Mouse (Mus musculus) gastrocnemius, adult 2 months (tissue): ENCODE measurements at regions not wholly inside any gene's neighbourhood (a gene's known extent, or its start where the extent isn't known, plus 50 kb on each side); places are given as distances from the start of the nearest gene placed in this dataset.

ENCODE experiments used
- DNase-seq: peaks from one replicate; pipeline ENCODE4 v3.0.0; 2022
- H3K27ac ChIP-seq: fragments of 200-600 bp; 2 replicates; pipeline ENCODE4 v1.8.1; 2022; ENCODE audit warnings: mild to moderate bottlenecking
- H3K4me3 ChIP-seq: fragments of 200-600 bp; 2 replicates; pipeline ENCODE4 v1.8.1; 2022; ENCODE audit warnings: mild to moderate bottlenecking, moderate library complexity
- CTCF ChIP-seq: fragments of 200-600 bp; IDR thresholded peaks from 2 replicates; pipeline ENCODE4 v1.8.1; 2022; ENCODE audit warnings: antibody characterized with exemption, mild to moderate bottlenecking, moderate library complexity
- intact Hi-C: fragments of 180-260 bp; cut with DNase I; formaldehyde crosslinking; loops from one replicate; pipeline ENCODE4 v1.15.1; 2025

GRCm38 (mm10) chr5:51842189-51842588, 274.7 kb upstream of the Ppargc1a start:
- TF ChIP-seq CTCF, result no peak
- Histone ChIP-seq H3K4me3 (no peak overlapping the region), H3K27ac (no peak overlapping the region)
- DNase-seq, result no peak
- intact Hi-C loops, result no loop called here

DNA sequence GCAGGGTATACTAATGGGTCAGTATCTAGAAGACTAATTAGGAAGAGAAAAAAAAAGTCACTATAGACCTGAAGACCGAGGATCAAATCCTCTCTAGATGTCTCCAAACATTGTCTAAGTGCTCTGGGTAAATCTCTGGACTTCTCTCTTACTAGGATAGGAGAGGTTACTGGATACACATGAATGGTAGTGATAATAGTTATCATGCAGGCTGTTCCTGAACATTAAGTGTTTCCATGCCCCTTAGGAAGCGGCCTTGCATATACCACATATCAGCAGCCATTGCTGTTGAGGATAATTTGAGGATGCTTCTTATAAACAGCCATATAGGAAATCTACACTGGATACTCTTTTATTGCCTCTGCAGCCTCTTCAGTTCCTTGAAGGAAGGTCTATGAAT, 274.2 kb upstream of the Ppargc1a start:
- Histone ChIP-seq H3K4me3 (no peak overlapping the region), H3K27ac (no peak overlapping the region)
- no peak for DNase-seq
- no peak for TF ChIP-seq CTCF
- intact Hi-C loops, result no loop called here

DNA sequence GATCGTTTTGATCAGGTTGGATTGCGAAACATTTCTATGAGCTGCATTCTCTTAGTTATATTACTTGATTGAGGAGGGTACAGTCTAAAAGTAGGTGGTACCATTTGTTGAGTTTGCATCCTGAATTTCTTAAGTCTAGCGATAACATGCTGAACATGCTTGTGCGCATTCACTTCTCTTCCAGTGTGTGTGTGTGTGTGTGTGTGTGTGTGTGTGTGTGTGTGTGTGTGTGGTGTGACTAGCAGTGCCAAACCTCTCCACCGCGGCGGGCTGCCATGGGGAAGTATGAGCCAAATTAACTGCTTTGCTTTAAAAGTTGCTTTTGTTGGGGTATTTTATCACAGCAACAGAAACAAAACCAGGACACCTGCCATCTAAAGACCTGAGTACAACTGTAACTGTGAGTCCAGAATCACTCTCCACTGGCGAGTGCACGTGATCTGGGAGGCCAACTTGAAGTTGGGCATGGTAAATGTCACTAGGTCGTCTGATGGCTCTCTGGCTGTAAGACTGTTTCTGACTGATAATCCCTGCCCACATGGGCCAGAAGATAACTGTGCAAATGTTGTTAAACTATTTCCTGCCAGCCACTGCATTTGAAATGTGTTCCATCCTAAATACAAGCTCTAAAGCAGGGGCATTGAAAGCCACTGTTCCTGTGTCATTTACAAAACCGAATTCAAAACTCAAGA, 273.3 kb upstream of the Ppargc1a start:
- Histone ChIP-seq H3K4me3 (no peak overlapping the region), H3K27ac (no peak overlapping the region)
- TF ChIP-seq CTCF, result no peak
- intact Hi-C loops, result no loop called here
- DNase-seq, result no peak

- intact Hi-C loops, result no loop called here
- no peak for DNase-seq
- Histone ChIP-seq H3K4me3 (no peak overlapping the region), H3K27ac (no peak overlapping the region)
- no peak for TF ChIP-seq CTCF
These were observed 271.8 kb upstream of the Ppargc1a start for GRCm38 (mm10) chr5:51839292-51839691.

- no peak for TF ChIP-seq CTCF
- no peak for DNase-seq
- H3K4me3 ChIP-seq, result no peak overlapping the region
- intact Hi-C loops, result no loop called here
- H3K27ac ChIP-seq, result no peak overlapping the region
These were observed 263.0 kb upstream of the Ppargc1a start for GRCm38 (mm10) chr5:51830551-51830950.

GRCm38 (mm10) chr5:51830015-51830414, 262.5 kb upstream of the Ppargc1a start:
- DNase-seq, result no peak
- no peak overlapping the region for H3K4me3 ChIP-seq
- H3K27ac ChIP-seq, result no peak overlapping the region
- no peak for TF ChIP-seq CTCF
- intact Hi-C loops, result no loop called here

DNA sequence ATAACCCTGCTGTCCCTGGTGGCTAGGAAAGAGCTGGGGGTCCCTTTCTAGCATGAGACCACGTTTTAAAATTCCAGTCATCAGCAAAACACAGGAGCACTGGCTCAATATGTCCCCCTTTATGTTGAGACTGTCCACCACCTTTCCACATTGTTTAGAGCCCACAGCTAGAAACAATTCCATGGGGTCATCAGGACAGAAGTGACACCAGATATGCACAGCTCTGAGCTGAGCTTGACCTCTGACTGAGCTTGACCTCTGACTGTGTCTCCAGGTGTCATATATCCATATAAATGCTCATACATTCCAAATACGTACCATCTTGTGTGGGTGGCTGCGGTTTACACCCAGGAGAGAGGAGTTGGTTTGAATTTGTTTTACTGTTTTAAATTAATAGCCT, 262.1 kb upstream of the Ppargc1a start:
- DNase-seq, result no peak
- TF ChIP-seq CTCF, result no peak
- no peak overlapping the region for H3K4me3 ChIP-seq
- intact Hi-C loops, result no loop called here
- H3K27ac ChIP-seq, result no peak overlapping the region

- no peak for TF ChIP-seq CTCF
- H3K4me3 ChIP-seq, result no peak overlapping the region
- no peak for DNase-seq
- no peak overlapping the region for H3K27ac ChIP-seq
- intact Hi-C loops, result no loop called here
These were observed 261.5 kb upstream of the Ppargc1a start for GRCm38 (mm10) chr5:51829020-51829419.

- no peak overlapping the region for H3K4me3 ChIP-seq
- no peak for DNase-seq
- intact Hi-C loops, result no loop called here
- no peak for TF ChIP-seq CTCF
- no peak overlapping the region for H3K27ac ChIP-seq
These were observed 258.7 kb upstream of the Ppargc1a start for GRCm38 (mm10) chr5:51826269-51826668.

- H3K27ac ChIP-seq, result no peak overlapping the region
- intact Hi-C loops, result no loop called here
- no peak overlapping the region for H3K4me3 ChIP-seq
- TF ChIP-seq CTCF, result no peak
- no peak for DNase-seq
These were observed 258.1 kb upstream of the Ppargc1a start for GRCm38 (mm10) chr5:51825584-51826088.

GRCm38 (mm10) chr5:51824731-51825130, 257.2 kb upstream of the Ppargc1a start:
- DNase-seq, result no peak
- Histone ChIP-seq H3K4me3 (no peak overlapping the region), H3K27ac (no peak overlapping the region)
- intact Hi-C loops, result no loop called here
- TF ChIP-seq CTCF, result no peak

DNA sequence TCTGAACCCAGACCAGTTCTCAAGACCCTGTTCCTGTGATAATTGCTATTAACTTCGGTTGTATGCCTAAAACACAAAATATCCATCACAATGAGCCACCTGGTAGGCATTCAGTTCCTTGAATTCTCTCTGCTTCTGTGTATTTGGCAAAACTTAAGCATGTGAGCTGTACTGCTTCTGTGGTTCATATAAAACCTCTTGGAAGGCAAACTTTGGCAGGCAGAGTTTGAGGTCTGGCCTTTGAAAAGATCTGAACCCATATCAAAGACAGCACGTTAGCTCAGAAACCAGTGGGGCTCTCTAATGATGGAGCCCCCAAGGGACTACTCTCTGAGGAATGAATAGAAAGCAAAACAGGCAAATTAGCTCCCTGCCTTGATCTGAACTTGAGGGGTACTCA, 256.1 kb upstream of the Ppargc1a start:
- intact Hi-C loops, result no loop called here
- no peak for TF ChIP-seq CTCF
- no peak overlapping the region for H3K27ac ChIP-seq
- no peak for DNase-seq
- H3K4me3 ChIP-seq, result no peak overlapping the region

GRCm38 (mm10) chr5:51816258-51816657, 248.7 kb upstream of the Ppargc1a start:
- H3K4me3 ChIP-seq, result no peak overlapping the region
- TF ChIP-seq CTCF, result no peak
- DNase-seq, result no peak
- H3K27ac ChIP-seq, result no peak overlapping the region
- intact Hi-C loops, result no loop called here

DNA sequence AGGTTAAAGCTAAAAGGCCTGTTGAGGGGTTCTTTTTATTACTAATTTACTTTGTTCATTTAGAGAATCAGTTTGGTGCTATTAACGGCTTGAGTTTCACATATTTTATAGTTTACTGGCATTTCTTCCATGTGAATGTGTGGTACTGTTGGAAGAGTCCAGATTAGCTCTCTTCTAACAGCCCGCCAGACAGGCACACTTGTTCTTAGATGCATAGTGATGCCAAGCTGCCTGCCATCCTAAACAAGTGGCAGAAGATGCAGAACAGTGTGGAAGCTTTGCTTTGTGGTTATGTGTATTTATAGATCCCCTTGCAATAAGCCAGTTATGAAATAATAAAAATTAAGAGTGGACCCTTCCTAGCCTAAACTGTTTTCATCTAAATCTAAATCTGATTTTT, 244.2 kb upstream of the Ppargc1a start:
- TF ChIP-seq CTCF, result no peak
- H3K4me3 ChIP-seq, result no peak overlapping the region
- no peak for DNase-seq
- no peak overlapping the region for H3K27ac ChIP-seq
- intact Hi-C loops, result no loop called here
